Mouse (Mus musculus): ENCODE measurements at regions not wholly inside any gene's neighbourhood (a gene's known extent, or its start where the extent isn't known, plus 50 kb on each side); places are given as distances from the start of the nearest gene placed in this dataset.

- no peak for TF ChIP-seq CTCF (conservative IDR thresholded peaks at IDR 0.05; ENCODE audit: insufficient read depth, insufficient read length, low read depth, low read length)
- no peak for TF ChIP-seq POLR2A (IDR thresholded peaks at IDR 0.05; ENCODE audit: low read depth, low read length)
Observed at GRCm38 (mm10) chr4:34465845-34466244, 84.9 kb upstream of the Akirin2 start.

Measured in kidney, adult 2 months (tissue).